ENCODE assay signal across 14 mouse cellular contexts in the genomic region with DNA sequence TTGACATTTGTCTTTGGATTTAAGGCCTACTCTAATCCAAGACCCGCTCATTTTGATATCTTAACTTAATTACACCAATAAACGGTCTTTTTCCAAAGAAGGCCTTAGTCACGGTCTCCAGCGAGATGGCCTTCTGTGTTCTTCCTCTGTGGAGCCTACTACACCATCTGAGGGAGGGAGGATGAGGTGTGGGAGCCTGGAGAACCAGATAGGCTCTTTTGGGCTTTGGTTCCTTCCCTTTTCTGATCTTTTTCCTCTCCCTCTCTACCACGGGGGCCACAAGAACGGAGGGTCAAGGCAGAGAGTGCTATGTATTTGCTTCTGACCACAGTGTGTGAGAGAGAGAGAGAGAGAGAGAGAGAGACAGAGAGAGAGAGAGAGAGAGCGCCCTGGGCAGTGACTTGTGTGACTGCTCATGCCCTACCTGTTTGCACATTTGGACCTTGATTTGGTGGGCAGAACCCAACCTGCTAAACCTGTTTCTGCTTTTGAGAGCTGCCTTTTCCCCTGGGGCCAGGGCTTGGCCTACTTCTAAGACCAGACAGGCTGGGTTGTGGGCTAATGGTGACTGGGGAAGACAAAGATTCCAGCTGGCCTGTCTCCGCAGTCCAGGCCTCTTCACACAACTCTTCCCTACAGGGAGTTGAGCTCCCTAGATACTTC. TPM values are rescaled to one million over a fixed set of nuclear protein-coding genes. Genes with fewer than 3 reads are reported as not detected.
DNase-seq lines count a peak whose midpoint lies in the region; ATAC-seq lines count a peak whose summit lies in the region.
"Had no signal": no experiment of that assay in that cellular context is flagged by ENCODE, and none has a peak within 500 bp of the region (broad histone marks: within the 10 kb centered on the region; RNA-seq: fewer than 3 reads in every experiment).

No protein-coding gene starts in this region.

- intact Hi-C loops in left cerebral cortex, postnatal 10 days (cut with DNase I): no loop called here

- no peak overlapping the region for H3K9ac ChIP-seq in embryonic facial prominence, embryonic 14.5 days (ENCODE audit: low read depth, low read length)
- H3K9ac ChIP-seq in kidney, embryonic 16.5 days (replicated peaks; ENCODE audit: low read length): no peak overlapping the region
- H3K9ac ChIP-seq: midbrain, embryonic 15.5 days; neural tube, embryonic 15.5 days had no signal

- H3K27me3 ChIP-seq in embryonic facial prominence, embryonic 14.5 days (replicated peaks; ENCODE audit: control insufficient read depth, insufficient read depth, low read length): no peaks in the 10 kb centered on the region
- no peaks in the 10 kb centered on the region for H3K27me3 ChIP-seq in kidney, embryonic 16.5 days (ENCODE audit: insufficient read depth, low read length)
- H3K27me3 ChIP-seq: midbrain, embryonic 15.5 days; neural tube, embryonic 15.5 days; Patski had no signal

- peak; percentile 27 for DNase-seq in embryo, embryonic 10 days (ENCODE audit: low spot score)
- DNase-seq in embryo, embryonic 11 days: no peak
- peak; percentile 62 for DNase-seq in embryonic facial prominence, embryonic 14.5 days (ENCODE audit: low spot score)
- peak; percentile 57 for DNase-seq in lung, postnatal 36 days
- DNase-seq in thymus, adult 18-20 months: no peak
- DNase-seq in left cerebral cortex, postnatal 10 days (ENCODE audit: extremely low spot score in 1 of 2, low spot score in 2 of 2): no peak
- no peak for DNase-seq in thymus, postnatal 0 days (ENCODE audit: low spot score)
- DNase-seq: cerebellum, postnatal 14 days; thymus, postnatal 25 days had no signal

- no peak overlapping the region for H3K4me2 ChIP-seq in embryonic facial prominence, embryonic 14.5 days (ENCODE audit: low read depth, low read length)
- H3K4me2 ChIP-seq in kidney, embryonic 16.5 days (replicated peaks; ENCODE audit: low read depth, low read length): no peak overlapping the region
- H3K4me2 ChIP-seq: midbrain, embryonic 15.5 days; neural tube, embryonic 15.5 days had no signal

- no peak overlapping the region for H3K4me3 ChIP-seq in embryonic facial prominence, embryonic 14.5 days (ENCODE audit: low read depth, low read length)
- no peak overlapping the region for H3K4me3 ChIP-seq in kidney, embryonic 16.5 days (ENCODE audit: low read length)
- H3K4me3 ChIP-seq: hindbrain, embryonic 10.5 days; midbrain, embryonic 15.5 days; neural tube, embryonic 15.5 days had no signal

- H3K36me3 ChIP-seq in embryonic facial prominence, embryonic 14.5 days (ENCODE audit: control insufficient read depth, insufficient read depth, low read length): no peaks in the 10 kb centered on the region
- H3K36me3 ChIP-seq in kidney, embryonic 16.5 days (ENCODE audit: insufficient read depth, low read length): no peaks in the 10 kb centered on the region
- H3K36me3 ChIP-seq: hindbrain, embryonic 10.5 days; midbrain, embryonic 15.5 days; neural tube, embryonic 15.5 days had no signal

- 78% methylated on average over 8 of the region's 8 CpGs for WGBS in embryonic facial prominence, embryonic 14.5 days
- 79% methylated on average over 8 of the region's 8 CpGs for WGBS in kidney, embryonic 16.5 days

- no peak for ATAC-seq in embryonic facial prominence, embryonic 14.5 days (ENCODE audit: low read depth)
- peak; percentile 57; the same call in 1 of the 2 replicates for ATAC-seq in kidney, embryonic 16.5 days (ENCODE audit: low FRiP score, low TSS enrichment)
- ATAC-seq: midbrain, embryonic 15.5 days; Patski had no signal

- H3K4me1 ChIP-seq in embryonic facial prominence, embryonic 14.5 days (ENCODE audit: control insufficient read depth, insufficient read depth, low read length): no peaks in the 10 kb centered on the region
- H3K4me1 ChIP-seq in kidney, embryonic 16.5 days (ENCODE audit: insufficient read depth, low read length): 0 out of 2 replicates have a peak, but pooled peaks cover 9% of the 10 kb centered on the region
- H3K4me1 ChIP-seq: hindbrain, embryonic 10.5 days; midbrain, embryonic 15.5 days; neural tube, embryonic 15.5 days had no signal

- H3K27ac ChIP-seq in embryonic facial prominence, embryonic 14.5 days (replicated peaks; ENCODE audit: low read depth, low read length): no peak overlapping the region
- no peak overlapping the region for H3K27ac ChIP-seq in kidney, embryonic 16.5 days (ENCODE audit: low read length)
- H3K27ac ChIP-seq: hindbrain, embryonic 10.5 days; midbrain, embryonic 15.5 days; neural tube, embryonic 15.5 days had no signal

- H3K9me3 ChIP-seq in embryonic facial prominence, embryonic 14.5 days (ENCODE audit: control insufficient read depth, low read length): no peaks in the 10 kb centered on the region
- no peaks in the 10 kb centered on the region for H3K9me3 ChIP-seq in kidney, embryonic 16.5 days (ENCODE audit: low read length)
- H3K9me3 ChIP-seq: hindbrain, embryonic 10.5 days; midbrain, embryonic 15.5 days; neural tube, embryonic 15.5 days had no signal

RNA-seq across cellular contexts. Expression of a gene that starts 6.8 kb away (rescaled TPM):
- 30.8 and 34.1 TPM in 2 replicates for polyA plus RNA-seq in embryonic facial prominence, embryonic 14.5 days (2014; fragmentation: Nextera tagmentation; extraction: Ambion mirVana)
- polyA plus RNA-seq in kidney, embryonic 16.5 days (2015; fragmentation: Nextera tagmentation; extraction: Ambion mirVana): 38.0 and 39.6 TPM in 2 replicates
- 10 to 100 TPM; 57.6 to 65.6 TPM for total RNA-seq in left cerebral cortex, postnatal 10 days (2021)
- polyA plus RNA-seq in thymus, postnatal 0 days (2015; fragmentation: Nextera tagmentation; extraction: Ambion mirVana): 65.1 and 67.0 TPM in 2 replicates

Comparison
In these comparisons a context has a peak if more than half of its experiments do, and no peak if none do; other contexts are left out.
1. DNase-seq: peak in embryo, embryonic 10 days (single experiment), embryonic facial prominence, embryonic 14.5 days (single experiment) and lung, postnatal 36 days (single experiment); none in embryo, embryonic 11 days (single experiment), thymus, adult 18-20 months (0 of 2), left cerebral cortex, postnatal 10 days (0 of 2) and thymus, postnatal 0 days (single experiment).